8 mouse cellular contexts compared by ENCODE assay signal in genomic region chr4:41136811-41137210, GRCm38 (mm10). TPM values are rescaled to one million over a fixed set of nuclear protein-coding genes. Genes with fewer than 3 reads are reported as not detected.
A peak's percentile ranks its signal among the peaks of the same experiment; 100 is the strongest.
DNase-seq lines count a peak whose midpoint lies in the region; ATAC-seq and TF ChIP-seq lines count a peak whose summit lies in the region.

No protein-coding gene starts in this region.

- no peak for TF ChIP-seq POLR2A in olfactory bulb, adult 2 months (IDR thresholded peaks at IDR 0.05; ENCODE audit: insufficient read depth, low read depth, low read length)

- H3K4me2 ChIP-seq in lung, embryonic 14.5 days, result peak overlapping the region; percentile 75
- H3K4me2 ChIP-seq in intestine, postnatal 0 days (replicated peaks; ENCODE audit: low read depth), result peak overlapping the region; percentile 82

- TF ChIP-seq CTCF in lung, embryonic 14.5 days (IDR thresholded peaks at IDR 0.05; ENCODE audit: low read depth), result no peak
- TF ChIP-seq CTCF in intestine, postnatal 0 days (IDR thresholded peaks at IDR 0.05; ENCODE audit: low read depth), result no peak
- no peak for TF ChIP-seq CTCF in olfactory bulb, adult 2 months (IDR thresholded peaks at IDR 0.05; ENCODE audit: insufficient read depth, low read depth, low read length)

- peak; percentile 34 for DNase-seq in lung, embryonic 14.5 days
- no peak for DNase-seq in lung, adult 18-20 months
- DNase-seq in embryo, embryonic 11 days, result peak; percentile 25
- no peak for DNase-seq in right cerebral cortex, postnatal 10 days (ENCODE audit: low spot score in 2 of 2)
- DNase-seq in spleen, postnatal 36 days (ENCODE audit: low spot score in 2 of 2), result no peak
- no peak for DNase-seq in urinary bladder, adult 2 months (ENCODE audit: low spot score)

- H3K36me3 ChIP-seq in lung, embryonic 14.5 days (ENCODE audit: insufficient read depth), result peaks cover 24% of the 10 kb centered on the region; the same call in 1 of the 2 replicates
- 0 out of 2 replicates have a peak, but pooled peaks cover 5% of the 10 kb centered on the region for H3K36me3 ChIP-seq in intestine, postnatal 0 days (ENCODE audit: control insufficient read depth, insufficient read depth)

- 0% methylated on average over 8 of the region's 8 CpGs for WGBS in lung, embryonic 14.5 days
- under 1% methylated on average over 8 of the region's 8 CpGs for WGBS in intestine, postnatal 0 days
- under 1% methylated on average over 8 of the region's 8 CpGs for WGBS in olfactory bulb, adult 2 months

- ATAC-seq in lung, embryonic 14.5 days (ENCODE audit: insufficient read depth), result no peak
- ATAC-seq in intestine, postnatal 0 days, result no peak

- no peaks in the 10 kb centered on the region for H3K9me3 ChIP-seq in lung, embryonic 14.5 days (ENCODE audit: low read depth, low read length)
- H3K9me3 ChIP-seq in intestine, postnatal 0 days (ENCODE audit: control insufficient read depth), result no peaks in the 10 kb centered on the region

- peak overlapping the region; percentile 100 for H3K9ac ChIP-seq in lung, embryonic 14.5 days
- peak overlapping the region; percentile 97 for H3K9ac ChIP-seq in intestine, postnatal 0 days (ENCODE audit: low read depth, low read length)

- peak overlapping the region; percentile 94 for H3K4me3 ChIP-seq in lung, embryonic 14.5 days (ENCODE audit: low read depth, low read length)
- H3K4me3 ChIP-seq in intestine, postnatal 0 days (ENCODE audit: low read depth, low read length), result peak overlapping the region; percentile 96
- peak overlapping the region; percentile 92 for H3K4me3 ChIP-seq in olfactory bulb, adult 2 months (ENCODE audit: insufficient read depth, low read depth, low read length)

- peak overlapping the region; percentile 99 for H3K27ac ChIP-seq in lung, embryonic 14.5 days (ENCODE audit: low read depth)
- H3K27ac ChIP-seq in intestine, postnatal 0 days (ENCODE audit: low read depth, low read length), result peak overlapping the region; percentile 98; the same call in 1 of the 2 replicates
- H3K27ac ChIP-seq in olfactory bulb, adult 2 months (ENCODE audit: insufficient read depth, low read depth, low read length), result peak overlapping the region; percentile 78

- H3K27me3 ChIP-seq in lung, embryonic 14.5 days (ENCODE audit: insufficient read depth, low read length), result no peaks in the 10 kb centered on the region
- no peaks in the 10 kb centered on the region for H3K27me3 ChIP-seq in intestine, postnatal 0 days (replicated peaks; ENCODE audit: control insufficient read depth, insufficient read depth, low read length)

- H3K4me1 ChIP-seq in lung, embryonic 14.5 days (ENCODE audit: insufficient read depth), result no peaks in the 10 kb centered on the region
- H3K4me1 ChIP-seq in intestine, postnatal 0 days (replicated peaks; ENCODE audit: control insufficient read depth, insufficient read depth, low read length), result peaks cover 4% of the 10 kb centered on the region
- H3K4me1 ChIP-seq in olfactory bulb, adult 2 months (ENCODE audit: control insufficient read depth, insufficient read depth, low read length), result no peaks in the 10 kb centered on the region

RNA-seq across cellular contexts. Expression of gene Ube2r2, which starts 1.3 kb away (rescaled TPM):
- 89.5 and 92.5 TPM in 2 replicates for polyA plus RNA-seq in lung, embryonic 14.5 days (2014; fragmentation: Nextera tagmentation; extraction: Ambion mirVana)
- polyA plus RNA-seq in intestine, postnatal 0 days (2015; fragmentation: Nextera tagmentation; extraction: Ambion mirVana), result 64.5 and 67.9 TPM in 2 replicates
- polyA plus RNA-seq in olfactory bulb, adult 2 months (2012; ENCODE audit: insufficient read depth, insufficient read length, low replicate concordance, missing spikeins), result not detected in 2 replicates
- 217 and 240 TPM in 2 replicates for polyA plus RNA-seq in urinary bladder, adult 2 months (2012; rRNA removed)

RNA-seq across cellular contexts. Expression of gene Nol6, which starts 12.6 kb away (rescaled TPM):
- polyA plus RNA-seq in lung, embryonic 14.5 days (2014; fragmentation: Nextera tagmentation; extraction: Ambion mirVana), result 27.2 and 32.4 TPM in 2 replicates
- 7.7 and 8.4 TPM in 2 replicates for polyA plus RNA-seq in intestine, postnatal 0 days (2015; fragmentation: Nextera tagmentation; extraction: Ambion mirVana)
- polyA plus RNA-seq in olfactory bulb, adult 2 months (2012; ENCODE audit: insufficient read depth, insufficient read length, low replicate concordance, missing spikeins), result not detected in 2 replicates
- polyA plus RNA-seq in urinary bladder, adult 2 months (2012; rRNA removed), result 25.9 and 29.9 TPM in 2 replicates

RNA-seq across cellular contexts. Expression of gene Aqp3, which starts 38.8 kb away (rescaled TPM):
- polyA plus RNA-seq in lung, embryonic 14.5 days (2014; fragmentation: Nextera tagmentation; extraction: Ambion mirVana), result 0.24 and 0.51 TPM in 2 replicates
- polyA plus RNA-seq in intestine, postnatal 0 days (2015; fragmentation: Nextera tagmentation; extraction: Ambion mirVana), result 4.1 and 7.4 TPM in 2 replicates
- not detected in 2 replicates for polyA plus RNA-seq in olfactory bulb, adult 2 months (2012; ENCODE audit: insufficient read depth, insufficient read length, low replicate concordance, missing spikeins)
- 516 and 601 TPM in 2 replicates for polyA plus RNA-seq in urinary bladder, adult 2 months (2012; rRNA removed)

Comparison
In these comparisons a context has a peak if more than half of its experiments do, and no peak if none do; other contexts are left out.
1. DNase-seq: peak in lung, embryonic 14.5 days (single experiment) and embryo, embryonic 11 days (single experiment); none in lung, adult 18-20 months (0 of 2), right cerebral cortex, postnatal 10 days (0 of 2), spleen, postnatal 36 days (0 of 2) and urinary bladder, adult 2 months (single experiment).
2. RNA of gene Aqp3, which starts 38.8 kb away (polyA plus RNA-seq): 516 to 601 TPM in urinary bladder, adult 2 months; 4.1 to 7.4 TPM in intestine, postnatal 0 days, 0.24 to 0.51 TPM in lung, embryonic 14.5 days and not detected in olfactory bulb, adult 2 months; every median in the first group is over 10 times any median in the second.
3. Peak in every context shown above with its lines, with median percentiles within 50 percentile points of each other: H3K27ac ChIP-seq and H3K4me3 ChIP-seq.